16 mouse cellular contexts compared by ENCODE assay signal in the genomic region with DNA sequence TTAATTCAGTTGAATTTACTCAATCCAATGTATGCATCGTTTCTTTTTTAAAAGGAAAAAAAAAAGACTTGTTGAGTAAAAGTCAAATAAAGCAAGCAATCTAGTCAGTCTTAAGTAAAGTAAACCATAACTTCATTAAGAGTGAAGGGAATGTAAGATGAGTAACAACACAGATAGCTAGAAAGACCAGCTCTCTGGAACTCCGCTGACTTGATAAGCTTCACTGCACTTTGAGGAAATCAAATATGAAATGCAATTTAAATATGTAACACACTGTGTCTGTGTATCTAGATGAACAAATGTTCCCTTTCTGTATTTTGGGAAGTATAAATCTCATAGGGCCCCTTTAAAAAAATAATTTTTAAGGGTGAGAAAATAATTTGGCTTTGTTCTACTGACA.
"Had no signal": no experiment of that assay in that cellular context is flagged by ENCODE, and none has a peak within 500 bp of the region (broad histone marks: within the 10 kb centered on the region; RNA-seq: fewer than 3 reads in every experiment).

No protein-coding gene starts in this region.

- H3K9me3 ChIP-seq: neural tube, embryonic 13.5 days; neural tube, embryonic 15.5 days; stomach, embryonic 15.5 days had no signal

- H3K36me3 ChIP-seq: neural tube, embryonic 13.5 days; neural tube, embryonic 15.5 days; stomach, embryonic 15.5 days had no signal

- H3K27ac ChIP-seq: neural tube, embryonic 13.5 days; neural tube, embryonic 15.5 days; stomach, embryonic 15.5 days; stomach, postnatal 0 days had no signal

- H3K4me3 ChIP-seq: neural tube, embryonic 13.5 days; neural tube, embryonic 15.5 days; stomach, embryonic 15.5 days had no signal

- H3K27me3 ChIP-seq: neural tube, embryonic 13.5 days; neural tube, embryonic 15.5 days; stomach, embryonic 15.5 days had no signal

- DNase-seq: retina, postnatal 1 day; right cerebral cortex, adult 18-20 months; right cerebral cortex, postnatal 14 days; right cerebral cortex, postnatal 25 days; right cerebral cortex, postnatal 4 days; spleen, adult 18-20 months; thymus, adult 18-20 months; thymus, adult 2 months; thymus, postnatal 14 days; thymus, postnatal 25 days; thymus, postnatal 36 days; thymus, postnatal 4 days had no signal

- H3K9ac ChIP-seq: neural tube, embryonic 13.5 days; neural tube, embryonic 15.5 days; stomach, embryonic 15.5 days had no signal

- H3K4me1 ChIP-seq: neural tube, embryonic 13.5 days; neural tube, embryonic 15.5 days; stomach, embryonic 15.5 days had no signal
